Mouse (Mus musculus) kidney, embryonic 15.5 days (tissue): ENCODE measurements around the gene Myt1l. TPM values are rescaled to one million over a fixed set of nuclear protein-coding genes. Genes with fewer than 3 reads are reported as not detected.

Experiments used
- ATAC-seq: fragments of 200-750 bp; cut with Nextera tagmentation; replicated peaks from 2 replicates; pipeline ENCODE4 v1.8.0; 2017; ENCODE audit warnings: moderate TSS enrichment; ENCODE audit not compliant: low FRiP score
- H3K27ac ChIP-seq: fragments of 300-500 bp; sonication (generic); 2 replicates; pipeline ENCODE4 v1.5.1; 2015; ENCODE audit warnings: mild to moderate bottlenecking, inconsistent platforms
- H3K27me3 ChIP-seq: fragments of 300-500 bp; sonication (generic); 2 replicates; pipeline ENCODE4 v1.6.1; 2015; ENCODE audit warnings: inconsistent platforms
- H3K36me3 ChIP-seq: fragments of 300-500 bp; sonication (generic); 2 replicates; pipeline ENCODE4 v1.6.1; 2015; ENCODE audit warnings: inconsistent platforms
- H3K4me1 ChIP-seq: fragments of 300-500 bp; sonication (generic); 2 replicates; pipeline ENCODE4 v1.6.1; 2015; ENCODE audit warnings: inconsistent platforms
- H3K4me2 ChIP-seq: fragments of 300-500 bp; sonication (generic); 2 replicates; pipeline ENCODE4 v1.6.1; 2015; ENCODE audit warnings: moderate library complexity, mild to moderate bottlenecking, inconsistent platforms
- H3K4me3 ChIP-seq: fragments of 300-500 bp; sonication (generic); replicated peaks from 2 replicates; pipeline ENCODE4 v1.5.1; 2015; ENCODE audit warnings: mild to moderate bottlenecking, inconsistent platforms
- H3K9ac ChIP-seq: fragments of 300-500 bp; sonication (generic); 2 replicates; pipeline ENCODE4 v1.6.1; 2015; ENCODE audit warnings: mild to moderate bottlenecking, inconsistent platforms
- H3K9me3 ChIP-seq: fragments of 300-500 bp; sonication (generic); replicated peaks from 2 replicates; pipeline ENCODE4 v1.6.1; 2016; ENCODE audit warnings: inconsistent platforms
- WGBS: fragments of 180-500 bp; shearing (Covaris S2); methylation state at CpG from one replicate; pipeline ENCODE4 v1.1.7; 2015; ENCODE audit warnings: mixed read lengths; 5-methylcytosine and 5-hydroxymethylcytosine counted together
- polyA plus RNA-seq: library from polyadenylated mRNA; unstranded; fragments of >200 nt; fragmentation: Nextera tagmentation; extraction: Ambion mirVana; gene quantifications from 2 replicates; pipeline ENCODE4 v1.2.1, GENCODE M21; 2015

Myt1l gene
- polyA plus RNA-seq, 1 experiment from 2014 or later = 0.60 TPM

GRCm38 (mm10) chr12:29806415-29806814, 278.2 kb downstream of the Myt1l start:
- H3K27ac ChIP-seq = no peak overlapping the region
- no peak overlapping the region for H3K9ac ChIP-seq
- H3K9me3 ChIP-seq = no peaks in the 10 kb centered on the region
- H3K36me3 ChIP-seq = no peaks in the 10 kb centered on the region
- H3K4me1 ChIP-seq = no peaks in the 10 kb centered on the region
- WGBS = 36% methylated on average over 1 of the region's 1 CpGs
- no peak overlapping the region for H3K4me2 ChIP-seq
- H3K4me3 ChIP-seq = no peak overlapping the region
- no peaks in the 10 kb centered on the region for H3K27me3 ChIP-seq
- no peak for ATAC-seq

- no peaks in the 10 kb centered on the region for H3K27me3 ChIP-seq
- WGBS = 60% methylated on average over 12 of the region's 12 CpGs
- no peak for ATAC-seq
- H3K9me3 ChIP-seq = no peaks in the 10 kb centered on the region
- H3K27ac ChIP-seq = no peak overlapping the region
- no peak overlapping the region for H3K9ac ChIP-seq
- no peak overlapping the region for H3K4me2 ChIP-seq
- H3K4me1 ChIP-seq = no peaks in the 10 kb centered on the region
- no peaks in the 10 kb centered on the region for H3K36me3 ChIP-seq
- no peak overlapping the region for H3K4me3 ChIP-seq
Measured at GRCm38 (mm10) chr12:29809569-29810185, 281.5 kb downstream of the Myt1l start.

GRCm38 (mm10) chr12:29815466-29815865, 287.3 kb downstream of the Myt1l start:
- no peaks in the 10 kb centered on the region for H3K9me3 ChIP-seq
- ATAC-seq = no peak
- H3K9ac ChIP-seq = no peak overlapping the region
- no peak overlapping the region for H3K4me2 ChIP-seq
- H3K36me3 ChIP-seq = no peaks in the 10 kb centered on the region
- no peak overlapping the region for H3K27ac ChIP-seq
- no peaks in the 10 kb centered on the region for H3K27me3 ChIP-seq
- H3K4me3 ChIP-seq = no peak overlapping the region
- 76% methylated on average over 2 of the region's 2 CpGs for WGBS
- H3K4me1 ChIP-seq = 0 out of 2 replicates have a peak, but pooled peaks cover 2% of the 10 kb centered on the region

GRCm38 (mm10) chr12:29816130-29816529, 287.9 kb downstream of the Myt1l start:
- no peak for ATAC-seq
- Histone ChIP-seq H3K9me3 (no peaks in the 10 kb centered on the region), H3K9ac (no peak overlapping the region), H3K4me2 (no peak overlapping the region), H3K27ac (no peak overlapping the region), H3K4me3 (no peak overlapping the region), H3K27me3 (no peaks in the 10 kb centered on the region), H3K4me1 (0 out of 2 replicates have a peak, but pooled peaks cover 2% of the 10 kb centered on the region), H3K36me3 (no peaks in the 10 kb centered on the region)
- WGBS = 86% methylated on average over 2 of the region's 2 CpGs

- H3K4me2 ChIP-seq = no peak overlapping the region
- 38% methylated on average over 6 of the region's 6 CpGs for WGBS
- H3K9me3 ChIP-seq = no peaks in the 10 kb centered on the region
- no peaks in the 10 kb centered on the region for H3K27me3 ChIP-seq
- no peak overlapping the region for H3K27ac ChIP-seq
- H3K4me3 ChIP-seq = no peak overlapping the region
- H3K9ac ChIP-seq = no peak overlapping the region
- H3K4me1 ChIP-seq = 0 out of 2 replicates have a peak, but pooled peaks cover 2% of the 10 kb centered on the region
- 0 out of 2 replicates have a peak, but pooled peaks have one; percentile 33 for ATAC-seq
- H3K36me3 ChIP-seq = no peaks in the 10 kb centered on the region
Measured at GRCm38 (mm10) chr12:29816761-29817160, 288.6 kb downstream of the Myt1l start.

GRCm38 (mm10) chr12:29822216-29822615, 294.0 kb downstream of the Myt1l start:
- H3K27me3 ChIP-seq = no peaks in the 10 kb centered on the region
- no peak overlapping the region for H3K4me3 ChIP-seq
- no peaks in the 10 kb centered on the region for H3K9me3 ChIP-seq
- no peaks in the 10 kb centered on the region for H3K4me1 ChIP-seq
- WGBS = 60% methylated on average over 3 of the region's 3 CpGs
- no peaks in the 10 kb centered on the region for H3K36me3 ChIP-seq
- H3K9ac ChIP-seq = no peak overlapping the region
- ATAC-seq = no peak
- H3K4me2 ChIP-seq = no peak overlapping the region
- H3K27ac ChIP-seq = no peak overlapping the region

GRCm38 (mm10) chr12:29823766-29824417, 295.7 kb downstream of the Myt1l start:
- WGBS = 82% methylated on average over 10 of the region's 10 CpGs
- H3K27ac ChIP-seq = no peak overlapping the region
- H3K9ac ChIP-seq = no peak overlapping the region
- ATAC-seq = no peak
- H3K36me3 ChIP-seq = no peaks in the 10 kb centered on the region
- no peak overlapping the region for H3K4me3 ChIP-seq
- H3K27me3 ChIP-seq = no peaks in the 10 kb centered on the region
- no peak overlapping the region for H3K4me2 ChIP-seq
- H3K9me3 ChIP-seq = no peaks in the 10 kb centered on the region
- H3K4me1 ChIP-seq = no peaks in the 10 kb centered on the region

GRCm38 (mm10) chr12:29830571-29830970, 302.4 kb downstream of the Myt1l start:
- H3K27ac ChIP-seq = no peak overlapping the region
- H3K36me3 ChIP-seq = no peaks in the 10 kb centered on the region
- no peak overlapping the region for H3K9ac ChIP-seq
- no peak overlapping the region for H3K4me3 ChIP-seq
- no peak for ATAC-seq
- no peaks in the 10 kb centered on the region for H3K4me1 ChIP-seq
- H3K9me3 ChIP-seq = no peaks in the 10 kb centered on the region
- H3K27me3 ChIP-seq = no peaks in the 10 kb centered on the region
- no peak overlapping the region for H3K4me2 ChIP-seq

- Histone ChIP-seq H3K4me2 (no peak overlapping the region), H3K9me3 (no peaks in the 10 kb centered on the region), H3K4me1 (no peaks in the 10 kb centered on the region), H3K4me3 (no peak overlapping the region), H3K36me3 (no peaks in the 10 kb centered on the region), H3K9ac (no peak overlapping the region), H3K27me3 (no peaks in the 10 kb centered on the region), H3K27ac (no peak overlapping the region)
- 77% methylated on average over 11 of the region's 11 CpGs for WGBS
- ATAC-seq = no peak
Measured at GRCm38 (mm10) chr12:29831356-29831755, 303.2 kb downstream of the Myt1l start.

GRCm38 (mm10) chr12:29837301-29837791, 309.2 kb downstream of the Myt1l start:
- Histone ChIP-seq H3K27ac (no peak overlapping the region), H3K4me2 (no peak overlapping the region), H3K9me3 (no peaks in the 10 kb centered on the region), H3K9ac (no peak overlapping the region), H3K36me3 (no peaks in the 10 kb centered on the region), H3K4me1 (no peaks in the 10 kb centered on the region), H3K27me3 (no peaks in the 10 kb centered on the region), H3K4me3 (no peak overlapping the region)
- ATAC-seq = no peak
- WGBS = 68% methylated on average over 5 of the region's 5 CpGs

- WGBS = 87% methylated on average over 7 of the region's 7 CpGs
Measured at GRCm38 (mm10) chr12:29838421-29838820, 310.2 kb downstream of the Myt1l start.

GRCm38 (mm10) chr12:29849936-29850335, 321.8 kb downstream of the Myt1l start:
- no peaks in the 10 kb centered on the region for H3K36me3 ChIP-seq
- no peak overlapping the region for H3K4me2 ChIP-seq
- H3K4me1 ChIP-seq = no peaks in the 10 kb centered on the region; the same call in 1 of the 2 replicates
- no peak overlapping the region for H3K4me3 ChIP-seq
- ATAC-seq = no peak
- 73% methylated on average over 3 of the region's 3 CpGs for WGBS
- no peak overlapping the region for H3K9ac ChIP-seq
- no peaks in the 10 kb centered on the region for H3K27me3 ChIP-seq
- no peaks in the 10 kb centered on the region for H3K9me3 ChIP-seq
- H3K27ac ChIP-seq = no peak overlapping the region

More at GRCm38 (mm10) chr12:29838421-29838820, 310.2 kb downstream of the Myt1l start:
- Histone ChIP-seq H3K4me2 (no peak overlapping the region), H3K36me3 (no peaks in the 10 kb centered on the region), H3K9ac (no peak overlapping the region), H3K27ac (no peak overlapping the region), H3K9me3 (no peaks in the 10 kb centered on the region), H3K4me3 (no peak overlapping the region), H3K27me3 (no peaks in the 10 kb centered on the region), H3K4me1 (no peaks in the 10 kb centered on the region)
- ATAC-seq = no peak
